Mouse (Mus musculus) CH12.LX (cell line): ENCODE data around the gene Rab36. TPM values are rescaled to one million over a fixed set of nuclear protein-coding genes. Genes with fewer than 3 reads are reported as not detected.

Experiments
- DNase-seq: peaks from one replicate; pipeline ENCODE4 v3.0.0-alpha.2; 2013; ENCODE audit errors: extremely low read depth
- H3K27ac ChIP-seq: 2 replicates; pipeline ENCODE4 v1.5.1; 2012; ENCODE audit warnings: low read depth, mild to moderate bottlenecking, control low read depth, moderate library complexity; ENCODE audit not compliant: insufficient read depth
- H3K27me3 ChIP-seq: replicated peaks from 2 replicates; pipeline ENCODE3; 2012; ENCODE audit warnings: inconsistent platforms
- H3K36me3 ChIP-seq, 2 experiments: replicated peaks in 1 of 2; 2 replicates each; pipeline versions ENCODE3 to v1.6.1; 2012; ENCODE audit warnings: inconsistent platforms in 1 of 2, low read length in 1 of 2, mild to moderate bottlenecking in 1 of 2, mixed read lengths in 1 of 2, moderate library complexity in 1 of 2; ENCODE audit not compliant: control insufficient read depth in 1 of 2, insufficient read depth in 1 of 2
- H3K4me1 ChIP-seq, 2 experiments: 2 replicates each; pipeline ENCODE4 v1.6.1; 2012; ENCODE audit warnings: inconsistent platforms in 1 of 2, moderate library complexity in 1 of 2; ENCODE audit not compliant: insufficient read depth in 2 of 2, control insufficient read depth in 1 of 2
- H3K4me2 ChIP-seq: 2 replicates; pipeline ENCODE4 v1.6.1; 2012; ENCODE audit warnings: low read depth, mild to moderate bottlenecking, control low read depth; ENCODE audit not compliant: poor library complexity, insufficient read depth, severe bottlenecking
- H3K4me3 ChIP-seq, 3 experiments: fragments of 150-350 bp in 1 of 3; sonication (generic) in 1 of 3; replicated peaks in 1 of 3; 2 replicates each; pipeline versions ENCODE3 to v1.5.1; 2011 to 2012; ENCODE audit warnings: low read depth in 2 of 3, low read length in 2 of 3, mild to moderate bottlenecking in 2 of 3, moderate library complexity in 2 of 3, control low read depth in 1 of 3, improper control_type of control experiment in 1 of 3, inconsistent platforms in 1 of 3, mixed read lengths in 1 of 3; ENCODE audit not compliant: poor library complexity in 1 of 3
- H3K79me2 ChIP-seq: replicated peaks from 2 replicates; pipeline ENCODE4 v1.6.1; 2012; ENCODE audit warnings: mild to moderate bottlenecking, moderate library complexity; ENCODE audit not compliant: control insufficient read depth, poor library complexity, insufficient read depth, severe bottlenecking; ENCODE audit errors: extremely low read depth
- H3K9ac ChIP-seq: 2 replicates; pipeline ENCODE4 v1.6.1; 2012; ENCODE audit warnings: low read depth, mild to moderate bottlenecking, control low read depth, moderate library complexity; ENCODE audit not compliant: insufficient read depth
- H3K9me3 ChIP-seq: replicated peaks from 2 replicates; pipeline ENCODE3; 2012; ENCODE audit warnings: low read length, inconsistent platforms, mixed read lengths
- CTCF ChIP-seq, 2 experiments: IDR thresholded peaks in 1 of 2; conservative IDR thresholded peaks in 1 of 2; 2 replicates each; pipeline ENCODE4 v1.5.1; 2011 to 2012; ENCODE audit warnings: low read depth in 2 of 2, low read length in 2 of 2, improper control_type of control experiment in 1 of 2, inconsistent platforms in 1 of 2, mild to moderate bottlenecking in 1 of 2, moderate library complexity in 1 of 2
- ELF1 ChIP-seq: IDR thresholded peaks from 2 replicates; pipeline ENCODE4 v1.6.1; 2014; ENCODE audit warnings: low read depth, mild to moderate bottlenecking, inconsistent platforms, low read length, improper control_type of control experiment
- EP300 ChIP-seq: IDR thresholded peaks from 2 replicates; pipeline ENCODE4 v1.6.1; 2011; ENCODE audit warnings: low read length, improper control_type of control experiment
- ETS1 ChIP-seq: conservative IDR thresholded peaks from 2 replicates; pipeline ENCODE4 v1.6.1; 2012; ENCODE audit warnings: low read depth, mild to moderate bottlenecking, inconsistent platforms, low read length, improper control_type of control experiment, moderate library complexity
- IRF4 ChIP-seq: IDR thresholded peaks from 2 replicates; pipeline ENCODE4 v1.6.1; 2014; ENCODE audit warnings: low read depth, mild to moderate bottlenecking, inconsistent platforms, low read length, improper control_type of control experiment
- JUN ChIP-seq: IDR thresholded peaks from 2 replicates; pipeline ENCODE4 v1.6.1; 2011; ENCODE audit warnings: low read depth, mild to moderate bottlenecking, low read length, improper control_type of control experiment, moderate library complexity; ENCODE audit not compliant: insufficient read depth
- JUND ChIP-seq: conservative IDR thresholded peaks from 2 replicates; pipeline ENCODE4 v1.6.1; 2011; ENCODE audit warnings: low read depth, low read length, improper control_type of control experiment
- MAX ChIP-seq: IDR thresholded peaks from 2 replicates; pipeline ENCODE4 v1.6.1; 2011; ENCODE audit warnings: low read length, improper control_type of control experiment
- MAZ ChIP-seq: IDR thresholded peaks from 2 replicates; pipeline ENCODE4 v1.6.1; 2012; ENCODE audit warnings: low read depth, mild to moderate bottlenecking, inconsistent platforms, low read length, improper control_type of control experiment, moderate library complexity
- MEF2A ChIP-seq: IDR thresholded peaks from 2 replicates; pipeline ENCODE4 v1.6.1; 2014; ENCODE audit warnings: low read depth, mild to moderate bottlenecking, inconsistent platforms, low read length, improper control_type of control experiment, borderline replicate concordance
- MYC ChIP-seq: IDR thresholded peaks from 2 replicates; pipeline ENCODE4 v1.6.1; 2011; ENCODE audit warnings: low read depth, mild to moderate bottlenecking, improper control_type of control experiment, low read length
- NELFE ChIP-seq: IDR thresholded peaks from 2 replicates; pipeline ENCODE4 v1.6.1; 2011; ENCODE audit warnings: low read depth, low read length, improper control_type of control experiment
- POLR2A ChIP-seq: IDR thresholded peaks from 2 replicates; pipeline ENCODE4 v1.6.1; 2011; ENCODE audit warnings: low read depth, mild to moderate bottlenecking, improper control_type of control experiment, low read length
- POLR2AphosphoS2 ChIP-seq: IDR thresholded peaks from 2 replicates; pipeline ENCODE4 v1.6.1; 2011; ENCODE audit warnings: low read depth, low read length, improper control_type of control experiment
- RCOR1 ChIP-seq: conservative IDR thresholded peaks from 2 replicates; pipeline ENCODE4 v1.6.1; 2012; ENCODE audit warnings: low read depth, mild to moderate bottlenecking, inconsistent platforms, low read length, improper control_type of control experiment
- SIN3A ChIP-seq: IDR thresholded peaks from 2 replicates; pipeline ENCODE4 v1.6.1; 2012; ENCODE audit warnings: low read length, improper control_type of control experiment, inconsistent platforms
- SMC3 ChIP-seq: IDR thresholded peaks from 2 replicates; pipeline ENCODE4 v1.6.1; 2011; ENCODE audit warnings: low read depth, low read length, improper control_type of control experiment
- TBP ChIP-seq: conservative IDR thresholded peaks from 2 replicates; pipeline ENCODE4 v1.6.1; 2011; ENCODE audit warnings: low read depth, low read length, improper control_type of control experiment
- TCF12 ChIP-seq: IDR thresholded peaks from 2 replicates; pipeline ENCODE4 v1.6.1; 2014; ENCODE audit warnings: low read depth, mild to moderate bottlenecking, inconsistent platforms, low read length, improper control_type of control experiment
- UBTF ChIP-seq: IDR thresholded peaks from 2 replicates; pipeline ENCODE4 v1.6.1; 2012; ENCODE audit warnings: low read depth, mild to moderate bottlenecking, inconsistent platforms, low read length, improper control_type of control experiment, moderate library complexity
- USF1 ChIP-seq: IDR thresholded peaks from 2 replicates; pipeline ENCODE4 v1.6.1; 2014; ENCODE audit warnings: low read depth, mild to moderate bottlenecking, inconsistent platforms, low read length, improper control_type of control experiment
- ZKSCAN1 ChIP-seq: IDR thresholded peaks from 2 replicates; pipeline ENCODE4 v1.6.1; 2012; ENCODE audit warnings: low read depth, inconsistent platforms, low read length, improper control_type of control experiment, borderline replicate concordance
- dilution Hi-C: fragments of 300-500 bp; cut with MboI; formaldehyde crosslinking; loops from 2 replicates; pipeline ENCODE4 v1.14.3; 2020; ENCODE audit warnings: low sequenced_read_pairs; ENCODE audit not compliant: extremely low pct_unique_long_range_greater_than_20kb, extremely low pct_ligation_motif_present
- in situ Hi-C: fragments of 300-500 bp; cut with MboI; formaldehyde crosslinking; loops from 3 replicates; pipeline ENCODE4 v1.14.3; 2019; ENCODE audit warnings: low sequenced_read_pairs, low pct_ligation_motif_present, low pct_unique_long_range_greater_than_20kb, mixed read lengths
- polyA plus RNA-seq: library from polyadenylated mRNA; unstranded; fragments of >175 nt; gene quantifications from 2 replicates; pipeline ENCODE4 v1.2.1, GENCODE M21; 2012; ENCODE audit warnings: low read depth; ENCODE audit not compliant: insufficient read length
- total RNA-seq, 2 experiments: library from RNA; depleted of rRNA; stranded (reverse); fragments of 300-350 nt in 1 of 2; fragments of >200 nt in 1 of 2; gene quantifications; 2 replicates each; pipeline ENCODE4 v1.2.3; 2012 to 2014

Gene Rab36
- total and polyA plus RNA-seq, 3 experiments: 0.34 to 1.2 (median 0.59) TPM

GRCm38 (mm10) chr10:75016481-75016880, 20.4 kb upstream of the Rab36 start:
- Histone ChIP-seq H3K4me3 (no peak overlapping the region), H3K9ac (no peak overlapping the region), H3K36me3 (peaks cover 10 to 18% of the 10 kb centered on the region in 2 experiments), H3K4me2 (no peak overlapping the region), H3K4me1 (no peaks in the 10 kb centered on the region; a peak in 1 of 4 replicates), H3K9me3 (no peaks in the 10 kb centered on the region), H3K79me2 (no peaks in the 10 kb centered on the region), H3K27me3 (no peaks in the 10 kb centered on the region), H3K27ac (no peak overlapping the region)
- DNase-seq: no peak
- in situ Hi-C loops (no loop called here), dilution Hi-C loops (no loop called here)
- TF ChIP-seq ZKSCAN1 (no peak), IRF4 (no peak), MYC (no peak), TBP (no peak), MAZ (no peak), NELFE (no peak), MAX (no peak), JUN (no peak), RCOR1 (no peak), ETS1 (no peak), SIN3A (no peak), SMC3 (no peak), ELF1 (no peak), TCF12 (no peak), POLR2AphosphoS2 (no peak), UBTF (no peak), POLR2A (no peak), USF1 (no peak), CTCF (conservative IDR thresholded peaks at IDR 0.05 in 1 of 2, IDR thresholded peaks at IDR 0.05 in 1 of 2; ENCODE audit: low read depth in 2 of 2, low read length in 2 of 2) (no peak), JUND (no peak)

- H3K79me2 ChIP-seq: no peaks in the 10 kb centered on the region
- no peak overlapping the region for H3K4me3 ChIP-seq
- H3K36me3 ChIP-seq: peaks cover 3 to 4% of the 10 kb centered on the region in 2 experiments
- H3K4me1 ChIP-seq: no peaks in the 10 kb centered on the region; a peak in 1 of 4 replicates
- no peak overlapping the region for H3K9ac ChIP-seq
- DNase-seq: no peak
- no peak overlapping the region for H3K27ac ChIP-seq
- dilution Hi-C loops (no loop called here), in situ Hi-C loops (loop anchor here (5.0 kb wide), 1 partner anchor 83 kb away; no protein-coding TSS in a partner anchor)
- H3K27me3 ChIP-seq: no peaks in the 10 kb centered on the region
- no peak overlapping the region for H3K4me2 ChIP-seq
- H3K9me3 ChIP-seq: peaks cover 5% of the 10 kb centered on the region
- no peak for TF ChIP-seq USF1
- TF ChIP-seq EP300: no peak
- no peak for TF ChIP-seq MAX
- TF ChIP-seq MEF2A: no peak
Measured at GRCm38 (mm10) chr10:75020271-75020670, 16.6 kb upstream of the Rab36 start.
